Comparison of ENCODE assay signal across 16 mouse cellular contexts in the genomic region with DNA sequence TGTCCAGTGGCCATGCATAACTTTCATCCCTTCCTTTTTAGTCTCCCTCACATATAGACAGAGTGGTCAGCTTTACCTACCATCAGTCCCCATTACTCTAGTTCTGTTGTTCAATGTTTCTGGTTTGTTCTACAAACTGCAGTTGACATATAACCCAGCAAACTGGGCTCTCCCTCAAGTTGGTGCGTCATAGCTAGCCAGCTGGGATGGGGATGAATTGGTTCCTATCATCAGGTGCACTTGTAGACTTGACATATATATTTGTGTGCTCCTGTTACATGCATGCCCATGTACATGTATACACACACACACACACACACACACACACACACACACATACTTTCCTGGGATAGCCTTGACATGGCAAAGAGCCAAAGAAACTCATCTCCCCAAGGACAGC.
DNase-seq lines count a peak whose midpoint lies in the region; ATAC-seq and TF ChIP-seq lines count a peak whose summit lies in the region.
"Had no signal": no experiment of that assay in that cellular context is flagged by ENCODE, and none has a peak within 500 bp of the region (broad histone marks: within the 10 kb centered on the region; RNA-seq: fewer than 3 reads in every experiment).

No protein-coding gene starts in this region.

- peak; percentile 7 to 37 for DNase-seq in adrenal gland, postnatal 36 days
- DNase-seq in adrenal gland, adult 2 months: no peak
- DNase-seq in hindbrain, postnatal 0 days (ENCODE audit: low spot score): peak; percentile 11
- DNase-seq in hindbrain, embryonic 14.5 days (ENCODE audit: low spot score): no peak
- peak; percentile 25 for DNase-seq in thymus, postnatal 4 days
- DNase-seq in thymus, postnatal 0 days (ENCODE audit: low spot score): no peak
- DNase-seq: cerebellum, adult 2 months; forebrain, postnatal 0 days; gastrocnemius, postnatal 36 days; heart, postnatal 36 days; kidney, adult 11 months had no signal

- H3K27me3 ChIP-seq in hindbrain, postnatal 0 days (ENCODE audit: insufficient read depth, low read length): no peaks in the 10 kb centered on the region
- no peaks in the 10 kb centered on the region for H3K27me3 ChIP-seq in hindbrain, embryonic 14.5 days (ENCODE audit: control insufficient read depth, insufficient read depth, low read length)
- H3K27me3 ChIP-seq: forebrain, embryonic 13.5 days; heart, embryonic 15.5 days had no signal

- no peak overlapping the region for H3K27ac ChIP-seq in hindbrain, postnatal 0 days
- no peak overlapping the region for H3K27ac ChIP-seq in hindbrain, embryonic 14.5 days
- H3K27ac ChIP-seq: embryonic facial prominence, embryonic 10.5 days; forebrain, embryonic 13.5 days; heart, embryonic 15.5 days had no signal

- no peak overlapping the region for H3K9ac ChIP-seq in hindbrain, postnatal 0 days (replicated peaks; ENCODE audit: low read length)
- no peak overlapping the region for H3K9ac ChIP-seq in hindbrain, embryonic 14.5 days
- H3K9ac ChIP-seq: forebrain, embryonic 13.5 days; forebrain, postnatal 0 days; heart, embryonic 15.5 days had no signal

- no peak for ATAC-seq in hindbrain, postnatal 0 days
- no peak for ATAC-seq in hindbrain, embryonic 14.5 days (ENCODE audit: low FRiP score)
- ATAC-seq: forebrain, embryonic 13.5 days; forebrain, postnatal 0 days; hindbrain, embryonic 16.5 days had no signal

- TF ChIP-seq CTCF in hindbrain, postnatal 0 days (IDR thresholded peaks at IDR 0.05; ENCODE audit: low read depth): no peak

- no peaks in the 10 kb centered on the region for H3K36me3 ChIP-seq in hindbrain, postnatal 0 days (ENCODE audit: insufficient read depth, low read length)
- no peaks in the 10 kb centered on the region for H3K36me3 ChIP-seq in hindbrain, embryonic 14.5 days (replicated peaks; ENCODE audit: control insufficient read depth, insufficient read depth)
- H3K36me3 ChIP-seq: embryonic facial prominence, embryonic 10.5 days; heart, embryonic 15.5 days had no signal

- H3K9me3 ChIP-seq in hindbrain, postnatal 0 days (ENCODE audit: low read length): no peaks in the 10 kb centered on the region
- H3K9me3 ChIP-seq in hindbrain, embryonic 14.5 days (ENCODE audit: control insufficient read depth, low read length): no peaks in the 10 kb centered on the region
- H3K9me3 ChIP-seq: embryonic facial prominence, embryonic 10.5 days; forebrain, embryonic 13.5 days; heart, embryonic 15.5 days had no signal

- no peak overlapping the region for H3K4me2 ChIP-seq in hindbrain, postnatal 0 days (ENCODE audit: low read depth, low read length)
- no peak overlapping the region for H3K4me2 ChIP-seq in hindbrain, embryonic 14.5 days (replicated peaks)
- H3K4me2 ChIP-seq: forebrain, embryonic 13.5 days; heart, embryonic 11.5 days; heart, embryonic 15.5 days had no signal

- no peaks in the 10 kb centered on the region for H3K4me1 ChIP-seq in hindbrain, postnatal 0 days (ENCODE audit: insufficient read depth, low read length)
- H3K4me1 ChIP-seq in hindbrain, embryonic 14.5 days (replicated peaks; ENCODE audit: control insufficient read depth, insufficient read depth, low read length): no peaks in the 10 kb centered on the region
- H3K4me1 ChIP-seq: forebrain, embryonic 13.5 days had no signal

- no peak overlapping the region for H3K4me3 ChIP-seq in hindbrain, postnatal 0 days (ENCODE audit: low read length)
- no peak overlapping the region for H3K4me3 ChIP-seq in hindbrain, embryonic 14.5 days (replicated peaks; ENCODE audit: low read length)
- H3K4me3 ChIP-seq: embryonic facial prominence, embryonic 10.5 days; forebrain, embryonic 13.5 days; heart, embryonic 15.5 days had no signal

- WGBS in hindbrain, postnatal 0 days: 86% methylated on average over 1 of the region's 1 CpGs
- WGBS in hindbrain, embryonic 14.5 days: 96% methylated on average over 1 of the region's 1 CpGs

Comparison
In these comparisons a context has a peak if more than half of its experiments do, and no peak if none do; other contexts are left out.
1. DNase-seq: peak in adrenal gland, postnatal 36 days (2 of 2), hindbrain, postnatal 0 days (single experiment) and thymus, postnatal 4 days (single experiment); none in adrenal gland, adult 2 months (single experiment), hindbrain, embryonic 14.5 days (single experiment) and thymus, postnatal 0 days (single experiment).